Mouse (Mus musculus): Measurements from ENCODE around the gene Kalrn. TPM values are rescaled to one million over a fixed set of nuclear protein-coding genes. Genes with fewer than 3 reads are reported as not detected.

Gene Kalrn
- polyA plus RNA-seq, 1 experiment, result 3.3 TPM

DNA sequence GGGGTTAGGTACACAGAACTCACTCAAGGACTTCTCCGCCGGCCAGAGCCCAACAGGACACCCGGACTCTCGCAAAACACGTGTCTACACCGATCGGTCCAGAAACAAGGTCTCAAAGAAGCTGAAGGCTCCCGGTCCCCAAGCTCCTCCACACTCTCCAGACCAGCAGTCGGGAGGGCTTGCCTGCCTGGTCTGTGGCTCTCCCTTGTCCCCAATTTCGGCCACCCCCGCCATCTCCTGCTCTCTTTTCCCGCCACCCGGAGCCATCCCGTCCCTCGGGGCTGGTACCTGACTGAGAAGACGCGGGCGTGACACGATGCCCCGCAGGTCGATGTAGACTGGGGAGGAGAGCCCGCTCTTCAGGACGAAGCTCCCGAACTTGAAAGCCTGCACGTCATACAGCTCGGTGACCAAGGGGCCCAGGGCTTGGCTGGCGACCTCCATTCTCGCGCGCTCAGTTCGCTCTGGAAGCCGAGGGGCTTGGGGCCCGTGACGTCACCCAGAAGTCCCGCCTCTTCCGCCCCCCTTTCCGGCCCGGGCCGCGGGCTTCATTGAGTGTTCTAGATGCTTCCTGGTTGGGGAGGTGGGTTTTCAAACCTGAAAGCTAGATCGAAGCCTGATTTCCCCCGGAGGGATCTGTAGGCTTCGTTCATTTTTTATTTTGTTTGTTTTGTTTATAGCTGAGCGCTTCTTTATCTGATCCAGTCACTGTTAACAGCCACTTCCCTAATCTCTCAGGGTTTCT is 606.6 kb downstream of the Kalrn start, which contains the start of gene Umps:
Gene Umps (minus strand): TSS at position 501 of the 745 bp plus-strand sequence.
- no peak for TF ChIP-seq GATA1 (IDR thresholded peaks at IDR 0.05; ENCODE audit: low read length)

- no peak for TF ChIP-seq GATA1 (IDR thresholded peaks at IDR 0.05; ENCODE audit: low read length)
Observed at GRCm38 (mm10) chr16:33965878-33966537, 607.3 kb downstream of the Kalrn start.

- no peak for TF ChIP-seq GATA1 (IDR thresholded peaks at IDR 0.05; ENCODE audit: low read length)
Observed at GRCm38 (mm10) chr16:33963509-33963908, 609.8 kb downstream of the Kalrn start.

- no peak for TF ChIP-seq GATA1 (IDR thresholded peaks at IDR 0.05; ENCODE audit: low read length)
Observed at GRCm38 (mm10) chr16:33954793-33955192, 618.5 kb downstream of the Kalrn start.

DNA sequence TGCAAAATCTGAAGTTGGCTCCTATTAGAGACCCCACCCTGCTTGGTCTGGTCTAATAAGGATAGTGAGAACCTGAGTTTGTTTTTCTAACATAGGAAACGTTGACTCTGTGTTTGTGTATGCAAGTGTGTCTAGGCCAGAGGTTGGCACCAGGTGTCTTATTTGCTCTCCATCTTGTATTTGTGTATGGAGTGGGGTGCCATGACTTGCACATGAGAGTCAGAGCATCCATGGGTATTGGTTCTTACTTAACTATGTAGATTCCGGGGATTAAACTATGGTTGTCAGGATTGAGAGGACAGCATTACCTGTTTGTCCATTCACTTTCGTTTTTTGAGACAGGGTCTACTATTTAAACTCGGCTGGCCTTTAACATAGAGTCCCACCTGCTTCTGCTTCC is 620.3 kb downstream of the Kalrn start:
- TF ChIP-seq GATA1 (IDR thresholded peaks at IDR 0.05; ENCODE audit: low read length), result no peak

- TF ChIP-seq GATA1 (IDR thresholded peaks at IDR 0.05; ENCODE audit: low read length), result no peak
Observed at GRCm38 (mm10) chr16:33950830-33951229, 622.5 kb downstream of the Kalrn start.

DNA sequence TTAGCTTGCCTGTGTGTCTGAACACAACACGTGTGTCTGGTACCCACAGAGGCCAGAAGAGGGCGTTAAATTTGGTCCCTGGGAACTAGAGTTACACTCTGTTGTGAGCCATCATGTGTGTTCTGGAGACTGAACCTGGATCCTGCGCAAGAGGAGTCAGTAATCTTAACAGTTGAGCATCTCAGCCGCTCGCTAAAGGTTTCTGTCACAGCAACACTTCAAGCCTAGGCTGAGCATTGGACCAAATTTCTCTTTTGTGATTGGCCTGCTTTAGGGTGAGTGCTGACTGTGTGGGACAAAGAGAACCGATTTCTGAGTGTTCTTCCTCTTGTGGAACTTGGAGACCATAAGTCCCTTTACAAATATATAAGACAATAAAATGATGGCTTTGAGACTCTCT is 622.9 kb downstream of the Kalrn start:
- no peak for TF ChIP-seq GATA1 (IDR thresholded peaks at IDR 0.05; ENCODE audit: low read length)

GRCm38 (mm10) chr16:33947664-33948571 is 625.4 kb downstream of the Kalrn start:
- TF ChIP-seq GATA1 (IDR thresholded peaks at IDR 0.05; ENCODE audit: low read length), result no peak

- TF ChIP-seq GATA1 (IDR thresholded peaks at IDR 0.05; ENCODE audit: low read length), result no peak
Observed at GRCm38 (mm10) chr16:33946021-33946420, 627.3 kb downstream of the Kalrn start.

GRCm38 (mm10) chr16:33944772-33945171 is 628.6 kb downstream of the Kalrn start:
- no peak for TF ChIP-seq GATA1 (IDR thresholded peaks at IDR 0.05; ENCODE audit: low read length)

DNA sequence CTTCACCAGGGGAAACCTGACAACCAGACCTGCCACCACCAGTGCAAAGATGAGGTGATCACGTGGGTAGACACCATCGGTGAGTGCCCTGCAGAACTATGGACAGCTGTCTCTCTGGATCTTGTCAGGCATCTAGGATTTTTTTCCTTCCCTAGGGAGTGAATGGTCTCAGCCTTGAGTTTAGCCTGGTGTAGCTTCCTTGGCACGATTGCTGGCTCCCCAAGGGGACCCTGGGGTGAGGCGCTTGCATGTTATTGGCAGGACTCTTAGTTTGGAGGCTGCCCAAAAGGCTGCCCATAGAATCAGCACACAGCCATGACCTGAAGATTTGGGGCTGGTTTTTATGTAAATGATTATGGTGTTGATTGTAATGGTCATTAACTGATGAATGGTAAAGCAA is 629.2 kb downstream of the Kalrn start:
- TF ChIP-seq GATA1 (IDR thresholded peaks at IDR 0.05; ENCODE audit: low read length), result no peak

DNA sequence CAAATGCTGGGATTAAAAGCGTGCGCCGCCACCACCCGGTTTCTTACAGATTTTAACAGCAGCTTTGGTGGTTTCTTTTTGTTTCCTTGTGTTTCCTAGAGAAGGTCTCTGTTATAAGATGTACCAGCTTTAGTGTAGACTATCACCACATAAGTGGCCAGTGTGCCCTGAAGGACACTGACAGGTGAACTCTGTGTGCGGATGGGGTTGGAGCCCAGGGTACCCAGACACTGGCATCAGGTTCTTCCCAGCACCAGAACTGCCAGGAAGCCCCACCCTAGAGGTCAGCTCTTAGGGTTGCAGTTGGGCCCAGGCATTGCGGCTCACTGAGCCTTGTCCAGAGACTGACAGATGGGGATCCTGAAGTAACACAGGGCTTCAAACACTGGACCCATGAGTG is 629.9 kb downstream of the Kalrn start:
- no peak for TF ChIP-seq GATA1 (IDR thresholded peaks at IDR 0.05; ENCODE audit: low read length)

DNA sequence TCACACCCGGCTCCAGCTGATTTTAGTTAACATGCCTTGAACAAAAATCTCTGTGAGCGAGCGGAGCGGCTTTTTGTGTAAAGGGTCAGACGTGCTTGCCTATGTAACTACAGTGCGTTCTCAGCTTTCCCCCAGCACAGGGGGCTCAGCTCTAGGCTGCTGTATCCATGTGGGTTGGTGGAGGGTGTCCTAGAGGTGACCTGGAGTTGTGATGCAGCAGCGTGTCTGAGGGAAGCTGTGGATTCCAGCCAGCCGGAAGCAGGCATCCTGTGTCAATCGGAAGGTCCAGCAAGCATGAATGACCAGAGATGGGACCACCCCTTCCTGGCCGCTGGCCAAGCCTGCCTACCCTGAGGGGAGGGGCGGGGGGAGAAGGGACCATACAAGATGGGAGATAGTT is 631.0 kb downstream of the Kalrn start:
- TF ChIP-seq GATA1 (IDR thresholded peaks at IDR 0.05; ENCODE audit: low read length), result no peak

- TF ChIP-seq GATA1 (IDR thresholded peaks at IDR 0.05; ENCODE audit: low read length), result no peak
Observed at GRCm38 (mm10) chr16:33941271-33941781, 632.0 kb downstream of the Kalrn start.

GRCm38 (mm10) chr16:33940095-33940494 is 633.2 kb downstream of the Kalrn start:
- TF ChIP-seq GATA1 (IDR thresholded peaks at IDR 0.05; ENCODE audit: low read length), result no peak

DNA sequence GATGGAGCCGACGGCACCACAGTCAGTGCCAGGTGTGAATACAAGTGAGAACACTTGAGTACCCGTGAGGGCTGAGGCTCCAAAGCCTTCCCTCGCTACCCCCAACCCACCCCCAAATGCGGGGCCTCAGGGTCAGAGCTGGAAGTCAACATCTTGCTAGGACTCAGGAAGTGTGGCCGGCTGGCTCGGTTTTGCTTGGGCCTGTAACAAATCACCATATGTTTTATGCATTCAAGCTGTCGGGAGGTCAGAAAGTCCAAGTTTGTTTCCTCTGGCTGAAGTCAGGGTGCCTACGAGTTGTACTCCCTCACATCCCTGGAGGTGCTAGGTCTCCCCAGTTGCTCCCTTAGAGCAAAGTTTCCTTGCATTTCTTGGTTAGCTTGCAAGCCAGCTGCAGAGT is 633.7 kb downstream of the Kalrn start:
- TF ChIP-seq GATA1 (IDR thresholded peaks at IDR 0.05; ENCODE audit: low read length), result no peak
